Mouse (Mus musculus) intestine, postnatal 0 days (tissue): Measurements from ENCODE around the gene Catsper3. TPM values are rescaled to one million over a fixed set of nuclear protein-coding genes. Genes with fewer than 3 reads are reported as not detected.

Experiments
- ATAC-seq: fragments of 200-750 bp; cut with Nextera tagmentation; 2 replicates; pipeline ENCODE4 v1.8.0; 2017; ENCODE audit warnings: mild to moderate bottlenecking, moderate TSS enrichment, moderate library complexity
- H3K27ac ChIP-seq: fragments of 300-500 bp; sonication (generic); 2 replicates; pipeline ENCODE4 v1.5.1; 2014; ENCODE audit warnings: mild to moderate bottlenecking, low read depth, low read length, moderate library complexity
- H3K27me3 ChIP-seq: fragments of 300-500 bp; sonication (generic); replicated peaks from 2 replicates; pipeline ENCODE4 v1.6.1; 2014; ENCODE audit warnings: low read length, mixed read lengths; ENCODE audit not compliant: control insufficient read depth, insufficient read depth
- H3K36me3 ChIP-seq: fragments of 300-500 bp; sonication (generic); 2 replicates; pipeline ENCODE4 v1.6.1; 2014; ENCODE audit warnings: mild to moderate bottlenecking, moderate library complexity; ENCODE audit not compliant: control insufficient read depth, insufficient read depth
- H3K4me1 ChIP-seq: fragments of 300-500 bp; sonication (generic); replicated peaks from 2 replicates; pipeline ENCODE4 v1.6.1; 2014; ENCODE audit warnings: antibody characterized with exemption, low read length, mixed read lengths; ENCODE audit not compliant: control insufficient read depth, insufficient read depth
- H3K4me2 ChIP-seq: fragments of 300-500 bp; sonication (generic); replicated peaks from 2 replicates; pipeline ENCODE4 v1.6.1; 2014; ENCODE audit warnings: low read depth, mild to moderate bottlenecking, moderate library complexity
- H3K4me3 ChIP-seq: fragments of 300-500 bp; sonication (generic); 2 replicates; pipeline ENCODE4 v1.5.1; 2014; ENCODE audit warnings: low read depth, low read length
- H3K9ac ChIP-seq: fragments of 300-500 bp; sonication (generic); 2 replicates; pipeline ENCODE4 v1.6.1; 2014; ENCODE audit warnings: mild to moderate bottlenecking, low read depth, low read length
- H3K9me3 ChIP-seq: fragments of 300-500 bp; sonication (generic); 2 replicates; pipeline ENCODE4 v1.6.1; 2016; ENCODE audit warnings: mixed run types; ENCODE audit not compliant: control insufficient read depth
- CTCF ChIP-seq: sonication (generic); IDR thresholded peaks from 2 replicates; pipeline ENCODE4 v1.5.1; 2016; ENCODE audit warnings: low read depth, mild to moderate bottlenecking, control low read depth, antibody characterized with exemption, moderate library complexity
- WGBS: fragments of 180-500 bp; shearing (Covaris S2); extraction: QIAGEN DNeasy Blood & Tissue Kit; methylation state at CpG from one replicate; pipeline ENCODE4 v1.1.7; 2014; 5-methylcytosine and 5-hydroxymethylcytosine counted together
- polyA plus RNA-seq: library from polyadenylated mRNA; unstranded; fragments of >200 nt; fragmentation: Nextera tagmentation; extraction: Ambion mirVana; gene quantifications from 2 replicates; pipeline ENCODE4 v1.2.1, GENCODE M21; 2015

Gene Catsper3
- polyA plus RNA-seq, result 0.14 and 0.22 TPM in 2 replicates

GRCm38 (mm10) chr13:55784268-55784667, at the start of gene Catsper3:
Gene Catsper3, plus strand, starts transcription at chr13:55784568.
- no peak within 1 kb of the TSS for H3K9ac ChIP-seq
- TF ChIP-seq CTCF, result no peak
- no peaks in the 10 kb centered on the region for H3K9me3 ChIP-seq
- no peak within 1 kb of the TSS for H3K4me3 ChIP-seq
- no peak for ATAC-seq
- no peak within 1 kb of the TSS for H3K27ac ChIP-seq
- 81% methylated on average over 3 of the region's 3 CpGs for WGBS
- no peaks in the 10 kb centered on the region for H3K4me1 ChIP-seq
- no peak within 1 kb of the TSS for H3K4me2 ChIP-seq
- no peaks in the 10 kb centered on the region for H3K36me3 ChIP-seq
- H3K27me3 ChIP-seq, result no peaks in the 10 kb centered on the region

DNA sequence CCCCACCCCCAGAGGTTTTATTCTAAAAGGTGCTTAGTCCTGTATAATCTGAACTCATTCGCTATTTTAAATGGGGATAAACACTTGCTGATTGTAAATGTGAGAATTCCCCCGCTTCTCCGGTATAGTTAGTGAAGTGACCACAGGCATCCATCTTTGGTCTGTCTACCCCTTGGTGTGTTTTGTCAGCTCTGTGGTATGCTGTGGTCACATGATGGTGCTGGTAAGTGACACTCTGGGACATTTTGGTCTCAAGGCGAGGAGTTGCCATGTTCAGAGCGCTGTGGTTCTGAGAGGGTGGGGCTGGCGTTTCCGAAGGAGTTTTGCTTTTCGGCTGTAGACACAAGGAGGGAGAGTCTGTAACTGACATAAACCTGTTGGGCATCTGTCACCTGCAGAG, 46.5 kb upstream of the Catsper3 start:
- H3K9ac ChIP-seq, result no peak overlapping the region
- H3K4me1 ChIP-seq, result no peaks in the 10 kb centered on the region
- WGBS, result 88% methylated on average over 8 of the region's 8 CpGs
- H3K27me3 ChIP-seq, result no peaks in the 10 kb centered on the region
- H3K4me3 ChIP-seq, result no peak overlapping the region
- H3K4me2 ChIP-seq, result no peak overlapping the region
- H3K27ac ChIP-seq, result no peak overlapping the region
- TF ChIP-seq CTCF, result no peak
- no peak for ATAC-seq
- H3K9me3 ChIP-seq, result no peaks in the 10 kb centered on the region
- H3K36me3 ChIP-seq, result no peaks in the 10 kb centered on the region

DNA sequence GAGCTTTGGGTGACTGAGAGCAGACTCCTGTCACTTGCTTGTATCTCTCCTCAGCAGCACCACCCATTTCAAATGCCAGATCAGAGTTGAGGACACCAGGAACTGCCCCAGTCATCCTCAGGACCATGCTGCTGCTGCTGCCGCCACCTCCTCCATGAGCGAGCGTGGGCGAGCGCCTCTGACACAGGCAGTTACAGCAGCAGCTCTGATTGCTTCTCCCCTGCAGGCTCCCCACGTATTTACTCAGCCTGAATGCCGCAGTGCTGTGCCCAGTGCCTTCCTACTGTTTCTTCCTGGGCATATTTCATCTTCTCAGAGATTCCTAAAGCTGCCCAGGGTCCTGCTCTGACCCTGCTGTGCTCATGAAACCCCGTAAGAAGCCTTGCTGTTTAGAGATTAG, 42.1 kb upstream of the Catsper3 start:
- no peak overlapping the region for H3K4me3 ChIP-seq
- no peak for ATAC-seq
- TF ChIP-seq CTCF, result no peak
- no peaks in the 10 kb centered on the region for H3K27me3 ChIP-seq
- WGBS, result 72% methylated on average over 8 of the region's 8 CpGs
- no peak overlapping the region for H3K27ac ChIP-seq
- H3K4me1 ChIP-seq, result no peaks in the 10 kb centered on the region
- H3K9ac ChIP-seq, result no peak overlapping the region
- H3K36me3 ChIP-seq, result peaks cover 4% of the 10 kb centered on the region; the same call in 1 of the 2 replicates
- no peaks in the 10 kb centered on the region for H3K9me3 ChIP-seq
- H3K4me2 ChIP-seq, result no peak overlapping the region

DNA sequence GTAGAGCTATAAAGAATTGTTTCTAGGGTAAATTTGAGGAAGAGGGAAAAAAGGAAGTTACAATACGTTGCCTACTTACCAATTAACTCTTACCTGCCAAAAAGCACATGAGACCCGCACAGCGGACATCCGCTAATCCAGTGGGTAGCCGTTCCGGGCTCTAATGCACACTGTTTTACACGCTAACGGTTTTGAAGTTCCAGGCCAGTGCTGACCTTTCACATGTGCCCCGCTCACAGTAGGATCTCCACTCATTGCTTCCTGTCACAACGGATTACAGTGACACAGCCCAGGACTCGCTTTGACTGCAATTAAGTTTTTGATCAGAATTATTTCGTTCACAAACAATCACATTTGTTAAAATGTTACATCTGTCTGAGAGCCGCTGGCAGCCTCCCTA, 30.0 kb upstream of the Catsper3 start:
- Histone ChIP-seq H3K36me3 (no peaks in the 10 kb centered on the region; the same call in 1 of the 2 replicates), H3K27ac (no peak overlapping the region), H3K4me1 (no peaks in the 10 kb centered on the region), H3K4me2 (no peak overlapping the region), H3K9ac (no peak overlapping the region), H3K9me3 (no peaks in the 10 kb centered on the region), H3K4me3 (no peak overlapping the region), H3K27me3 (no peaks in the 10 kb centered on the region)
- 70% methylated on average over 13 of the region's 13 CpGs for WGBS
- no peak for ATAC-seq
- no peak for TF ChIP-seq CTCF

GRCm38 (mm10) chr13:55756789-55757188, 27.6 kb upstream of the Catsper3 start:
- Histone ChIP-seq H3K9me3 (no peaks in the 10 kb centered on the region), H3K27me3 (no peaks in the 10 kb centered on the region), H3K4me2 (no peak overlapping the region; the same call in 1 of the 2 replicates), H3K4me1 (no peaks in the 10 kb centered on the region), H3K36me3 (no peaks in the 10 kb centered on the region), H3K27ac (no peak overlapping the region), H3K4me3 (no peak overlapping the region), H3K9ac (0 out of 2 replicates have a peak overlapping the region, but pooled peaks have one; percentile 1)
- no peak for ATAC-seq
- no peak for TF ChIP-seq CTCF
- 45% methylated on average over 8 of the region's 8 CpGs for WGBS

DNA sequence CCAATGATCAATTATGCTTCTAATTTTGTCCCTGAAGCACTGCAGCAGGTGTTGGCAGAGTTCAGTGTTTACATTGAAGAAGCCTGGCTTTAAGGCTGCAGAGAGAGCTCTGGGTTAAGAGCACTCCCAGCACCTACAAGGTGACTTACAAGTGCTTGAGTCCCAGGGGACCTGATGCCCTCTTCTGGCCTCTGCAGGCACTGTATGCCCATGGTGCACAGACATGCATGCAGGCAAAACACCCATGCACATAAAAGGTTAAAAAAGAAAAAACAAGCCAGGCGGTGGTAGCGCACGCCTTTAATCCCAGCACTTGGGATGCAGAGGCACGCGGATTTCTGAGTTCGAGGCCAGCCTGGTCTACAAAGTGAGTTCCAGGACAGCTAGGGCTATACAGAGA, 26.7 kb upstream of the Catsper3 start:
- TF ChIP-seq CTCF, result peak; percentile 63
- WGBS, result 80% methylated on average over 6 of the region's 6 CpGs
- Histone ChIP-seq H3K4me2 (no peak overlapping the region), H3K9me3 (no peaks in the 10 kb centered on the region), H3K4me1 (no peaks in the 10 kb centered on the region), H3K27ac (no peak overlapping the region), H3K36me3 (no peaks in the 10 kb centered on the region), H3K9ac (no peak overlapping the region), H3K27me3 (no peaks in the 10 kb centered on the region), H3K4me3 (no peak overlapping the region)
- no peak for ATAC-seq

DNA sequence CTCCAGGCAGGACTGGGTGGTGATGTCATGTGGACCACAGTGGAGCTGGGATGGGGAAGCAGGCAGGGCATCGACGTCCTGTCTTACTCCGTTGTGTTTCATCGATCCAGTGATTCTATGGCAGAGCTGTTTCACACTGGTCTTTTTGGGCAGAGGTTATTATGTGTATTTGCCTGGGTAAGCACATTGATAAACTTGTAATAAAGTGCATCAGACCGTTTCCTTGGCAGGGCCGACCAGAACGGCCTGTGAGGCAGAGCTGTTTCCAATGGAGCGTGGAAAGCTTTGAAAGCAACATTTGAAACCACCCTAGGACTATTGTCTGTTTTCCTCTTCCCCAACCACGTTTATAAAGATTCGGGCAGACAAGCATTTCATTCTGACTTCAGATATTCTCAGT, 23.8 kb upstream of the Catsper3 start:
- Histone ChIP-seq H3K27me3 (no peaks in the 10 kb centered on the region), H3K9ac (no peak overlapping the region), H3K27ac (no peak overlapping the region), H3K9me3 (no peaks in the 10 kb centered on the region), H3K36me3 (no peaks in the 10 kb centered on the region), H3K4me1 (no peaks in the 10 kb centered on the region), H3K4me3 (no peak overlapping the region), H3K4me2 (no peak overlapping the region)
- no peak for TF ChIP-seq CTCF
- WGBS, result 67% methylated on average over 10 of the region's 10 CpGs
- ATAC-seq, result no peak
